Mouse (Mus musculus): ENCODE data around the gene Trp53bp1. TPM values are rescaled to one million over a fixed set of nuclear protein-coding genes. Genes with fewer than 3 reads are reported as not detected.

The Trp53bp1 gene
- polyA plus RNA-seq, 1 experiment from 2014 or later, result 177 TPM

GRCm38 (mm10) chr2:121170980-121171742 lies 100.0 kb downstream of the Trp53bp1 start, which contains the start of gene Zscan29:
Gene Zscan29, minus strand, starts transcription at chr2:121171125.
- H3K9me3 ChIP-seq, result no peaks in the 10 kb centered on the region
- peak within 1 kb of the TSS; percentile 43; the same call in 1 of the 2 replicates for H3K27ac ChIP-seq
- H3K27me3 ChIP-seq (replicated peaks), result no peaks in the 10 kb centered on the region
- H3K9ac ChIP-seq, result peak within 1 kb of the TSS; percentile 85
- H3K36me3 ChIP-seq, result peaks cover 30% of the 10 kb centered on the region
- H3K4me2 ChIP-seq (replicated peaks), result peak within 1 kb of the TSS; percentile 78
- WGBS, result under 1% methylated on average over 66 of the region's 66 CpGs
- H3K4me1 ChIP-seq, result peaks cover 18% of the 10 kb centered on the region
- H3K4me3 ChIP-seq, result peak within 1 kb of the TSS; percentile 88
- peak; percentile 94 for ATAC-seq (ENCODE audit: low FRiP score, low read depth)

- peak; percentile 41 for ATAC-seq (ENCODE audit: low FRiP score, low read depth)
- Histone ChIP-seq H3K4me3 (peak within 1 kb of the TSS; percentile 88), H3K9ac (peak within 1 kb of the TSS; percentile 85), H3K27me3 (replicated peaks) (no peaks in the 10 kb centered on the region), H3K27ac (peak within 1 kb of the TSS; percentile 43; the same call in 1 of the 2 replicates), H3K4me2 (replicated peaks) (peak within 1 kb of the TSS; percentile 78), H3K36me3 (peaks cover 30% of the 10 kb centered on the region), H3K9me3 (no peaks in the 10 kb centered on the region), H3K4me1 (peaks cover 18% of the 10 kb centered on the region)
- WGBS, result under 1% methylated on average over 38 of the region's 38 CpGs
These were observed 100.7 kb downstream of the Trp53bp1 start, which contains the start of gene Tubgcp4 for GRCm38 (mm10) chr2:121170481-121170971. Gene Tubgcp4, plus strand, starts transcription at chr2:121170654.

GRCm38 (mm10) chr2:121169902-121170301 lies 101.3 kb downstream of the Trp53bp1 start:
- Histone ChIP-seq H3K4me2 (replicated peaks) (peak overlapping the region; percentile 78), H3K9me3 (no peaks in the 10 kb centered on the region), H3K27ac (no peak overlapping the region), H3K9ac (peak overlapping the region; percentile 85), H3K4me3 (peak overlapping the region; percentile 88), H3K4me1 (peaks cover 18% of the 10 kb centered on the region), H3K27me3 (replicated peaks) (no peaks in the 10 kb centered on the region), H3K36me3 (peaks cover 27% of the 10 kb centered on the region)
- no peak for ATAC-seq (ENCODE audit: low FRiP score, low read depth)
- 7% methylated on average over 9 of the region's 9 CpGs for WGBS

GRCm38 (mm10) chr2:121169173-121169572 lies 102.0 kb downstream of the Trp53bp1 start:
- Histone ChIP-seq H3K27me3 (replicated peaks) (no peaks in the 10 kb centered on the region), H3K4me1 (peaks cover 18% of the 10 kb centered on the region), H3K4me3 (peak overlapping the region; percentile 88), H3K9me3 (no peaks in the 10 kb centered on the region), H3K36me3 (peaks cover 25% of the 10 kb centered on the region), H3K27ac (no peak overlapping the region), H3K4me2 (replicated peaks) (peak overlapping the region; percentile 78), H3K9ac (peak overlapping the region; percentile 41)
- WGBS, result 37% methylated on average over 4 of the region's 4 CpGs
- ATAC-seq (ENCODE audit: low FRiP score, low read depth), result no peak

DNA sequence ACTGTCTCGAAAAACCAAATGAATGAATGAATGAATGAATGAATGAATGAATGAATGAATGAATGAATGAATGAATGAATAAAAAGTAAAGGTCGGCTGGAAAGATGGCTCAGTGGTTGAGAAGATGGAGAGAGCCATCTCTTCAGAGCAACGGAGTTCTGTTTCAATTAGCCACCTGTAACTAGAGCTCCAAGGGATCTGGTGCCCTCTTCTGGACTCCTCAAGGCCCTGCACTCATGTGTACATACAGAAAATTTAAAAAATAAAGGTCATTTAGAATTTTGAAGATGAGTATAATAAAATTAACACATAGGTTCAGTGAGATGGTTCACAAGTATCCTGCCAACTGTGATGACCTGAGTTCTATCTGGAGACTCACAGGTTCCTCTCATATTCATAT lies 118.1 kb downstream of the Trp53bp1 start:
- no peaks in the 10 kb centered on the region for H3K9me3 ChIP-seq
- WGBS, result 84% methylated on average over 3 of the region's 3 CpGs
- no peaks in the 10 kb centered on the region for H3K4me1 ChIP-seq
- H3K27ac ChIP-seq, result no peak overlapping the region
- no peak overlapping the region for H3K4me2 ChIP-seq (replicated peaks)
- peaks cover 50% of the 10 kb centered on the region for H3K36me3 ChIP-seq
- no peak overlapping the region for H3K9ac ChIP-seq
- no peak for ATAC-seq (ENCODE audit: low FRiP score, low read depth)
- H3K27me3 ChIP-seq (replicated peaks), result no peaks in the 10 kb centered on the region
- no peak overlapping the region for H3K4me3 ChIP-seq

- 89% methylated on average over 5 of the region's 5 CpGs for WGBS
- Histone ChIP-seq H3K4me1 (no peaks in the 10 kb centered on the region), H3K4me3 (no peak overlapping the region), H3K27ac (no peak overlapping the region), H3K27me3 (replicated peaks) (no peaks in the 10 kb centered on the region), H3K9ac (no peak overlapping the region), H3K4me2 (replicated peaks) (no peak overlapping the region), H3K9me3 (no peaks in the 10 kb centered on the region), H3K36me3 (peaks cover 50% of the 10 kb centered on the region)
- no peak for ATAC-seq (ENCODE audit: low FRiP score, low read depth)
These were observed 121.5 kb downstream of the Trp53bp1 start for GRCm38 (mm10) chr2:121149679-121150078.

Other genes starting within 250 kb of the Trp53bp1 start
- 3.1 and 3.5 TPM in 2 replicates for gene Epb42, start 234.3 kb downstream of the Trp53bp1 start, polyA plus RNA-seq (2016; fragmentation: Nextera tagmentation; extraction: Ambion mirVana)
- 0.19 and 0.39 TPM in 2 replicates for gene Tgm5, start 185.6 kb downstream of the Trp53bp1 start, polyA plus RNA-seq (2016; fragmentation: Nextera tagmentation; extraction: Ambion mirVana)
- not detected in 2 replicates for gene Tgm7, start 161.6 kb downstream of the Trp53bp1 start, polyA plus RNA-seq (2016; fragmentation: Nextera tagmentation; extraction: Ambion mirVana)
- 31.8 and 32.8 TPM in 2 replicates for gene Adal, start 131.0 kb downstream of the Trp53bp1 start, polyA plus RNA-seq (2016; fragmentation: Nextera tagmentation; extraction: Ambion mirVana)
- 21.1 and 22.0 TPM in 2 replicates for gene Lcmt2, start 130.8 kb downstream of the Trp53bp1 start, polyA plus RNA-seq (2016; fragmentation: Nextera tagmentation; extraction: Ambion mirVana)
- 71.3 and 74.9 TPM in 2 replicates for gene Tubgcp4, start 100.8 kb downstream of the Trp53bp1 start, polyA plus RNA-seq (2016; fragmentation: Nextera tagmentation; extraction: Ambion mirVana)
- 11.2 and 11.7 TPM in 2 replicates for gene Zscan29, start 100.3 kb downstream of the Trp53bp1 start, polyA plus RNA-seq (2016; fragmentation: Nextera tagmentation; extraction: Ambion mirVana)
- gene Map1a, start 18.2 kb upstream of the Trp53bp1 start, polyA plus RNA-seq (2016; fragmentation: Nextera tagmentation; extraction: Ambion mirVana), result 10.3 and 12.6 TPM in 2 replicates
- 13.0 and 13.1 TPM in 2 replicates for gene Ppip5k1, start 84.0 kb upstream of the Trp53bp1 start, polyA plus RNA-seq (2016; fragmentation: Nextera tagmentation; extraction: Ambion mirVana)
- 19.6 and 19.7 TPM in 2 replicates for gene Ckmt1, start 86.3 kb upstream of the Trp53bp1 start, polyA plus RNA-seq (2016; fragmentation: Nextera tagmentation; extraction: Ambion mirVana)
- not detected in 2 replicates for gene Strc, start 115.8 kb upstream of the Trp53bp1 start, polyA plus RNA-seq (2016; fragmentation: Nextera tagmentation; extraction: Ambion mirVana)
- 497 and 518 TPM in 2 replicates for gene Pdia3, start 142.4 kb upstream of the Trp53bp1 start, polyA plus RNA-seq (2016; fragmentation: Nextera tagmentation; extraction: Ambion mirVana)
- 4.1 and 4.5 TPM in 2 replicates for gene Catsper2, start 142.4 kb upstream of the Trp53bp1 start, polyA plus RNA-seq (2016; fragmentation: Nextera tagmentation; extraction: Ambion mirVana)
- 2.4 and 2.5 TPM in 2 replicates for gene Ell3, start 172.9 kb upstream of the Trp53bp1 start, polyA plus RNA-seq (2016; fragmentation: Nextera tagmentation; extraction: Ambion mirVana)
- gene Serf2, start 177.8 kb upstream of the Trp53bp1 start, polyA plus RNA-seq (2016; fragmentation: Nextera tagmentation; extraction: Ambion mirVana), result 470 and 490 TPM in 2 replicates
- gene Hypk, start 181.9 kb upstream of the Trp53bp1 start, polyA plus RNA-seq (2016; fragmentation: Nextera tagmentation; extraction: Ambion mirVana), result 97.6 and 113 TPM in 2 replicates
- 0.46 and 0.79 TPM in 2 replicates for gene Serinc4, start 185.4 kb upstream of the Trp53bp1 start, polyA plus RNA-seq (2016; fragmentation: Nextera tagmentation; extraction: Ambion mirVana)
- 74.2 and 77.8 TPM in 2 replicates for gene Mfap1b, start 202.7 kb upstream of the Trp53bp1 start, polyA plus RNA-seq (2016; fragmentation: Nextera tagmentation; extraction: Ambion mirVana)
- 32.0 and 35.3 TPM in 2 replicates for gene Mfap1a, start 235.3 kb upstream of the Trp53bp1 start, polyA plus RNA-seq (2016; fragmentation: Nextera tagmentation; extraction: Ambion mirVana)
- 8.1 and 8.5 TPM in 2 replicates for gene Wdr76, start 235.3 kb upstream of the Trp53bp1 start, polyA plus RNA-seq (2016; fragmentation: Nextera tagmentation; extraction: Ambion mirVana)